Mouse (Mus musculus) olfactory bulb, adult 2 months (tissue): ENCODE data around the gene Glud1.

Experiments used
- CTCF ChIP-seq: fragments of 200-500 bp; IDR thresholded peaks from 2 replicates; pipeline ENCODE4 v1.5.1; 2012; ENCODE audit warnings: low read depth, mild to moderate bottlenecking, low read length, moderate library complexity; ENCODE audit not compliant: insufficient read depth
- POLR2A ChIP-seq: fragments of 200-500 bp; IDR thresholded peaks from 2 replicates; pipeline ENCODE4 v1.6.1; 2012; ENCODE audit warnings: mild to moderate bottlenecking, low read depth, low read length, moderate library complexity; ENCODE audit not compliant: insufficient read depth

DNA sequence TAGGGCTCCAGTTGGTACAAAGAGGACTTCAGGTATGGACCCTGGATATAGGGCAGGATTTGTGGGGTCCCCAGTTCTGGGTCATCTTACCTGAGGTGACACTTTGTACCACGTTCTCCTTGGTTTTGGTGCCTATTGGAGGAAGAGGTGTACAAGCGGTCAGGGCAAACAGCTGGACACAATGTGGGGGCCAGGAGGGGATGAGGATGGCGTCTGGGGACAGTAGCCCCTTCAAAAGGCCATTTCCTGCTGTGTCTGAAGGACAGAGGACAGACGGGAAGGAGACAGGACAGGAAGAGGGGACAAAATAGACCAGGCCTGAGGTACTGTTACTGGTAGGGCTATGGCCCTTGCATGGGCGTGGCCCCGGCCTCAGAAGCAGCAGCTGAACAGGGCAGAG lies 63.1 kb downstream of the Glud1 start:
- TF ChIP-seq CTCF (no peak), POLR2A (no peak)
